Mouse (Mus musculus): ENCODE results near the gene Maats1.

DNA sequence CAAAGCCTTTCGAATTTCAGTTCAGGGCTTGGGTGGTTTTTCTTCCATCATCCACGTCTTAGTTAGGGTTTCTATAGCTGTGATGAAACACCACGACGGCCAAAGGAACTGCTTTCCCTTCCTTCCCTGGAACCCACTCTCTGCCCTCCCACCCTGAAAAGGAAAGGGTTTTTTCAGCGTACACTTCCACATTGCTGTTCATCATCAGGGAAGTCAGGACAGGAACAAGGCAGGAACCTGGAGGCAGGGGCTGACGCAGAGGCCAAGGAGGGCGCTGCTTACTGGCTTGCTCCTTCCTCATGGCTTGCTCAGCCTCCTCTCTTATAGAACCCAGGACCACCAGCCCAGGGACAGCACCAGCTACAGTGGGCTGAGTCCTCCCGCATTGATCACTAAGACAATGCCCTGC, 34.9 kb upstream of the Maats1 start:
- TF ChIP-seq SMC3 (IDR thresholded peaks at IDR 0.05; ENCODE audit: low read depth, low read length) (no peak), MAFK (IDR thresholded peaks at IDR 0.05; ENCODE audit: borderline replicate concordance, low read depth, low read length) (no peak), POLR2AphosphoS5 (IDR thresholded peaks at IDR 0.05; ENCODE audit: borderline replicate concordance, low read depth, low read length) (no peak), GABPA (IDR thresholded peaks at IDR 0.05; ENCODE audit: low read depth, low read length) (no peak), EP300 (IDR thresholded peaks at IDR 0.05; ENCODE audit: low read depth in 1 of 2, low read length in 2 of 2) (no peak), HCFC1 (IDR thresholded peaks at IDR 0.05; ENCODE audit: low read depth, low read length) (no peak), CTCF (IDR thresholded peaks at IDR 0.05 in 2 of 3, conservative IDR thresholded peaks at IDR 0.05 in 1 of 3; ENCODE audit: control insufficient read depth in 1 of 3, insufficient read depth in 1 of 3, low read depth in 2 of 3, low read length in 3 of 3, poor library complexity in 1 of 3, severe bottlenecking in 1 of 3) (no peak), POLR2A (IDR thresholded peaks at IDR 0.05; ENCODE audit: control insufficient read depth in 1 of 2, insufficient read depth in 1 of 2, low read depth in 1 of 2, low read length in 2 of 2, poor library complexity in 1 of 2) (no peak), MXI1 (IDR thresholded peaks at IDR 0.05; ENCODE audit: low read depth, low read length) (no peak), TCF12 (IDR thresholded peaks at IDR 0.05; ENCODE audit: low read depth, low read length) (no peak), ZKSCAN1 (IDR thresholded peaks at IDR 0.05; ENCODE audit: low read depth, low read length) (no peak), E2F4 (IDR thresholded peaks at IDR 0.05; ENCODE audit: borderline replicate concordance, low read depth, low read length) (no peak), USF1 (IDR thresholded peaks at IDR 0.05; ENCODE audit: low read depth, low read length) (no peak), RAD21 (IDR thresholded peaks at IDR 0.05; ENCODE audit: low read depth, low read length) (no peak)

Measured in MEL (cell line).